Mouse (Mus musculus) induced T-regulatory cell, adult 2 months (primary cell): ENCODE measurements around the gene D630003M21Rik.

Source experiments
- DNase-seq: peaks from one replicate; pipeline ENCODE4 v3.0.0-alpha.2; 2012; ENCODE audit warnings: low read depth

The D630003M21Rik gene

DNA sequence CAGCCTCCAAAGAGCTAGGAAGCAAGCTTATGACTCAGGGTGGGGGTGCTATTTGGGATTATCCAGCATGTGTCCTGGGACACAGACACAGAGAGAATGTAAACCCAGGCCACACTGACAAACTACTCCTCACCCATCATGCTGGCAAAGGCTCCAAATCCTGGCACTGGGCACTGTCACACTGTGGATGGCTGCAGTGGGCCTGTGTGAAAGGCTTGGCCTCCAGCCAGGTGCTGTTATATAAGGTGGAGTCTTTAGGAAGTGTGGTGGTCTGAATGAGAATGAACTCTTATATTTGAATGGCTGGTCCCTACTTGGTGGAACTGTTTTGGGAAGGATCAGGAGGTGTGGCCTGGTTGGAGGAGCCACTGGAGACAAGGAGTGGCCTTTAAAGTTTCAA is 7.7 kb upstream of the D630003M21Rik start:
- no peak for DNase-seq

GRCm38 (mm10) chr2:158233106-158233505 is 4.1 kb upstream of the D630003M21Rik start:
- no peak for DNase-seq

- no peak for DNase-seq
Measured at GRCm38 (mm10) chr2:158232414-158232813, 3.4 kb upstream of the D630003M21Rik start.

DNA sequence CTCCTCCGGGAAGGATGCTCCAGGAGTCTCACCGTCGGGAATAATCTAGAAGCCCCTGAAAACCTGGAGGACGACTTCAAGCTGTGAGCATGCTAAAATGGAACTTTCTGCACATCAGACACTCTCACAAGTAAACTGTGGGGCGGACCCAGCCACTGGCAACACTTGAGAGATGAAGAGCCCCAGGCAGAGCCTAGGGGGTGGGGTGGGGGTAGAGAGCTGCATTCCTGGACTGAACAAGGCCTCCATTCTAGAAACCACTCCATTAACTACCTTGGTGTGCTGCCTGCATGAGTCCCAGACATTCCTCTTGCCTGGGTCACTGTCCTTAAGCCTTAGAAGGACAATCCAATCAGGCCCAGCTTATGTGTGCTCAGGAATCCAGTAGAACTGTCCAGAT is 2.0 kb upstream of the D630003M21Rik start:
- DNase-seq = no peak

DNA sequence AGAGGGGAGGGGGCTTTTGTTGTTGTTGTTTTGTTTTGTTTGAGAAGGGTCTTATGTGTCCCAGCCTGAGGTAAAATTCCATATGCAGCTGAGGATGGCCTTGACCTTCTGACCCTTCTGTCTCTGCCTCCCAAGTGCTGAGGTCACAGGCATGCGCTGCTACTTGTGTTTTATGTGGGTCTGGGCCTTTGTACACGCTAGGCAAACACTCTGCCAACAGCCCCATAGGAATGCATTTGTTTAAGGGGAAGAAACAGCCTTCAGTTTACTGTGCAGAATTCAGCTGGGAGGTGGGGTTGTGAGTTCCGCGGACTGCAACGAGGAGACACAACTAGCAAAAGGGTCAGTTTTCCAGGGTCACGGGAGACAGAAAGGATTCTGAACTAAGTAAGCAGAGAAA is 1.6 kb upstream of the D630003M21Rik start:
- no peak for DNase-seq

DNA sequence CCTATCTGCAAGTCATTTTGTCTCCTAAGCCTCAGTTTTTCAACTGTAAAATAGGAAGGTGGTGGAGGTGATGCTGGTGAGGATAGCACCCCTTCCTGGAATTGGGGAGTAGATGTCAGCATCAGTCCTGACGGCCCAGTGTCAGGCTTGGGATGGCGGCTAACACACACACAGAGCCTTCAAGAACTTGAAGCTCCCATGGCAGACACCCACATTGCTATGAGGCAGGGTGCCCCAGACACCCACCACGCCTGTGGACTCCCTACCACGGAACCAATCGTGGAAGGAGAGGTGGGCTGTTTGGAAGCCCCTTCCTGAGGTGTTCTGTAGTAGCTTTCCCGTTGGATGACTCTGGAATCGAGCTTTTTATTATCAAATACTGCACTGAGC is 476 bp upstream of the D630003M21Rik start:
- DNase-seq = no peak

- DNase-seq = no peak
Measured at GRCm38 (mm10) chr2:158225301-158225700, 3.7 kb downstream of the D630003M21Rik start.

DNA sequence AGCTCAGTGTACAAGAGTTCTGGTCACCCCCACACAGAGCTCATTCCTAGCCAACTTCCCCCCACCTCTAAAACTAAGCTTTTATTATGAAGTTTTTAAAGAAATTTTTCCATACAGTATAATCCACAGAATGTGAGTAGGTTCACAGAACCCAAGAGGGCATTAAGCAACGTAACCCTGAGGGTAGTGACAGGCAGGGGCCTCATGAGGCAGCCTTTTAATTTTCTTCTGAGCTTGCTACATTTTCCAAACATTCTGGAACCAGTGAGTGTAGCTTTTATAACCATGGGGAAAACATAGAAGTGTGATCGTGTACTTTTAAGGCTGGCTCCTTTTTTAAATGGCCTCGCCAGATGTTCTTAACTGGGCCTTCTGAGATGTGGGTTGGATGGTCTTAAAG is 5.5 kb downstream of the D630003M21Rik start:
- DNase-seq = no peak

- no peak for DNase-seq
Measured at GRCm38 (mm10) chr2:158222664-158223063, 6.4 kb downstream of the D630003M21Rik start.

- no peak for DNase-seq
Measured at GRCm38 (mm10) chr2:158221446-158222084, 7.5 kb downstream of the D630003M21Rik start.

DNA sequence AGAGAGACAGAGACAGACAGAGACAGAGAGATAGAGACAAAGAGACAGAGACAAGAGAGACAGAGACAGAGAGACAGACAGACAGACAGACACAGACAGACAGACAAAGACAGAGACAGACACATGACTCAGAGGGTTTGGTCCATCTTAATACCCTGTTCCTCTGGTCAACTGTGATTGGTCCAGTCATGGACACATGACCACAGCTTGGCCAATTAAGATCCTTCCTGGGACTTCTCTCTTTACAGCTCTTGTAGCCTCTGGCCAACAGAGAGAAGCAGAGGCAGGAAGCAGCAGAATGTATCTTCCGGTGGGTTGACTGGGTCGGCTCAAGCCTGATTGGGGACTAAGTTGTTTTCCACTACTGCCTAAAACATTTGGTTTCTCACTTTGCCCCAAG is 9.5 kb downstream of the D630003M21Rik start:
- DNase-seq = no peak

- DNase-seq = no peak
Measured at GRCm38 (mm10) chr2:158216510-158216909, 12.5 kb downstream of the D630003M21Rik start.

DNA sequence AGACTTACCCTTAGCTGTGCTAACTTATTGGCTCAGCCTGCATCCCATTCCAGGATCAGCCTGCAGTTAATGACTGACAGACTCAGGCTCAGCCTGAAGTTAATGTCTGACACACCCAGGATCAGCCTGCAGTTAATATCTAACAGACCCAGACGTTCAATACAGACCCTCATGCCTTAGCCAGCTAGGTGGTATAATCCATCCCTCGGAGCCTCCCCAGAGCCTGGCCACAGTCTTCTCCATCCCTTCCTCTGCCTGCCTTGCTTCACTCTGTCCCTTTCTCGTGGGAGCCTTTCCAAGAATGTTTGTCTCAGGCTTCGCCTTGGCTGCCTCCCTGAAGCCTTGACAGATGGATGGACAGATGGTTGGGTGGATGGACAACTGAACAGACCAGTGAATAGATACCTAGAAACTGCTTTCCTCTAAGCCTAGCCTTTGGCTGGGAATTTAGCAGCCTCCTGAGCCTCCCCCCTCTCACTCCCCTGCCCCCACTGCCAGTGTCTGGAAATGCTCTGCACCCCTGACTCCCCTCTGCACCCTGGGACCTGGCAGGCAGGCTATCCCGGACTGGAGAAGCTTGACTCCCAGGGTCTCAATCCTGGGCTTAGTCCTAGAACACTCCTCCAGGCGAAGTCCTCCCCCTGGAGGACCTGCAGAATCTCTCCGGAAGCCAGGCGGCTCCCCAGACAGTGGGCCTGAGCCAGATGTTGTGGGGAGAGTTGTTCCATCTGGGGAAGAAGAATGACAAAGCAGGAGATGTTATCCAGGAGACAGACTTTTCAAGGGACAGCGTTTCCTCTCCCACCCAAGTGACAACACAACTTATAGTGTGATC is 13.5 kb downstream of the D630003M21Rik start:
- DNase-seq = no peak

DNA sequence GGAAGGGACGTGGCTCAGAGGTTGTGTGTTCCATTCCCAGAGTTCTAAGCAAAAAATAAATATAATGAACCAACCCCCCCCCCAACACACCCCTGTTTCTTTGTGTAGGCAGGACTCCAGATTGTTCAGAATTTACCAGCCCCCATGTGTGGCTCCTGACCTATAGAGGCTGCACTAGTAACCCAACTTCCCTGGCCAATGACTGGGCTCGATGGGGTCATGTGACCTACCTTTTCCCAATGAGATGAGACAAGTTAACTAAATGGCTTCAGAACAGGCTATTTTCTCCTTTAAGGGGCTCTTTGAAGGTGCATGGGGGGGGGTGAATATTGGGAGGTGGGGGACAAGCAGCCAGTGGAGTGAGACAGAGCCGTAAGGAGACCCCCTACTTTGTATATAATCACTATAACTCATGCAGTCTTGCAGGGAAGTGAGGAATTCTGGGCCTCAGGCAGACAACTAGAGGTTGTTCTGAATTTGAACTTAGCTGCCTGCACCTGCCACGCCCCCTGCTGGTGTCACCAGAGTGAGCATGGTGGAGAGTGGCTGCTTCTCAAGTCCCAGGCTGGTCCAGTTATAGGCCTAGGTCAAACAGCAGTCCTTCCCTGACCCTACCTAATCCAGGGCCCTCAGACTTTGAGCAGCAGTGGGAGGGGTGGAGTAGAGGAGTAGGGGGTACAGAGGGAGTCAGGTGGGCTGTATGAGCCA is 17.1 kb downstream of the D630003M21Rik start:
- DNase-seq = peak; percentile 16

- no peak for DNase-seq
Measured at GRCm38 (mm10) chr2:158210958-158211357, 18.1 kb downstream of the D630003M21Rik start.

GRCm38 (mm10) chr2:158210503-158210902 is 18.5 kb downstream of the D630003M21Rik start:
- DNase-seq = no peak

DNA sequence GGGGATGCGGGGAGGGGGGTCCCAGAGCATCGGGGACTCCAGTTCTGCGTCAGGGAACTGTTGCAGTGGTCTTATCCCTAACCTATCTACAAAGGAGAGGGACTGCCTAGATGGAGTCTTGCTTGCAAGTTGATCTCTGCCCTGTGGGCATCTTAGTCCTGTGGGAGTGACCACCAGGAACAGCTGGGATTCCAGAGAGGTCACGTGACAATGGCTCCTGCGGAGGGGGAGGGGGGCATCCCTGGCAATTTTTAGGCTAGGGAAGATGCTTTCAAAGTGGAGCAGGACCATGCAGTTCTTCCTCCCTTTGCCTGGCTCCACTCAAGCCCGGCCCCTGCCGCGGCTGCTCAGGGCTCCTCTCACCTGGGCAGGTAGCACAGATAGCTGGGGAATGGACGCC is 19.2 kb downstream of the D630003M21Rik start:
- DNase-seq = no peak

DNA sequence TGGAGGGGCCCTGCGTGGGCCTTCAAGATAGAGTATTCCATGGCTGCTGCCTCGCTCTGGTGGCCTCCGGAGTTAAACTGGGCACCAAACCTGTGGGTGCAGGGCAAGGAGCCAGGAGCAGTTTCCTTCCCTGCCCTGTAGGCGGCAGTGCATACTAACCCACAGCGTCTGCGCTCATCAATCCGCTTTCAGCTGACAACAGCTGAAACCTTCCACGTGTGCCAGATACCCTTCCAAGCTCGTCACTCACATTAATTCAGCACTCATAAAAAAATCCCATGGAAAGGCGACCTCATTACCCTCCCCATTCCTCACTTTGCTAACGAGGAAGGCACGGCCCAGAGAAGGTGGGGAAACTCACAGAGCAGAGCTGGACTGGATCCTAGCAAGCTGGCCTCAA is 21.2 kb downstream of the D630003M21Rik start:
- peak; percentile 67 for DNase-seq

GRCm38 (mm10) chr2:158204114-158204513 is 24.9 kb downstream of the D630003M21Rik start:
- DNase-seq = peak; percentile 76

DNA sequence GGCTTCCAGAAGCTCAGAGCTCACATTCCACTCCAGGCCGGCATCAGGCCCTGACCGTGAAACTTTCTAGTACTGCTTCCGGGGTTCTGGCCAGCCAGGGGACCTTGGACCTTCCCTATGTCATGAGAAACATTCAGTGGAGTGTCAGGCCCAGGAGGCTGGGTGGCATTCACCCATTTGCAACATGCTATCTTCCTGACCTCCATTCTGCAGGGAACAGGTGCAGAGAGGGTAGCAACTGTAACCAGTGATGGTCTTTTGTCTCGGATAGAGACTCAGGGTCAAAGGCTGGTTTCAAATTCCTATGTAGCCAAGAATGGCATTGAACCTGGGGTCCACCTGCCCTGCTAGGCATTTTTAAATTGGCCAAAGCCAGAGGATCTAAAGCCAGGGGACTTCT is 25.3 kb downstream of the D630003M21Rik start:
- DNase-seq = no peak

DNA sequence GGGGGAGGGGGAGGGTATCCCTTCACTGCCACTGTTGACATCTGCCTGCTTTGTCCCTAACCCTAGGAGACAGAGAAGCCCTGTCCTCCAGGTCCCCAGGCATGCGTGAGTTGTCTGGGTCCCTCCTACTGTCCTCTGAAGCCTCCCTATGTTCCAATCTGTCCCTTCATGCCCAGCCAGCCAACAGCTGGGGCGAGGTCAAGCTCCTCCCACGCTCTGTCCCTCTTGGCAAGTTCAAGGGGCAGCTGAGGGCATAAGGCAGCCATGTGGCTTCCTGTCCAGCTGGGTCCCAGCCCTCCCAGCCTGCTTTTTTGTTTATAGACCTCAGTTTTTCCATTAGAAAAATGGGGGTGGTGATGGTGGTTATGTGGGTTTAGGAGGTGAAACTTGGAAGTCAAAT is 29.7 kb downstream of the D630003M21Rik start:
- no peak for DNase-seq

- no peak for DNase-seq
Measured at GRCm38 (mm10) chr2:158198861-158199260, 30.2 kb downstream of the D630003M21Rik start.

- no peak for DNase-seq
Measured at GRCm38 (mm10) chr2:158197971-158198370, 31.1 kb downstream of the D630003M21Rik start.
